Mouse (Mus musculus) hindbrain, embryonic 15.5 days (tissue): ENCODE data around the gene Evl. TPM values are rescaled to one million over a fixed set of nuclear protein-coding genes. Genes with fewer than 3 reads are reported as not detected.

ENCODE experiments used
- ATAC-seq: fragments of 200-750 bp; cut with Nextera tagmentation; 2 replicates; pipeline ENCODE4 v1.8.0; 2017; ENCODE audit warnings: low read depth, moderate number of reproducible peaks, moderate TSS enrichment; ENCODE audit not compliant: low FRiP score
- H3K27ac ChIP-seq: fragments of 300-500 bp; sonication (generic); replicated peaks from 2 replicates; pipeline ENCODE4 v1.5.1; 2015; ENCODE audit warnings: mild to moderate bottlenecking, inconsistent platforms
- H3K27me3 ChIP-seq: fragments of 300-500 bp; sonication (generic); 2 replicates; pipeline ENCODE4 v1.6.1; 2015; ENCODE audit warnings: control low read depth, inconsistent platforms
- H3K36me3 ChIP-seq: fragments of 300-500 bp; sonication (generic); 2 replicates; pipeline ENCODE4 v1.6.1; 2015; ENCODE audit warnings: control low read depth, inconsistent platforms
- H3K4me1 ChIP-seq: fragments of 300-500 bp; sonication (generic); replicated peaks from 2 replicates; pipeline ENCODE4 v1.6.1; 2015; ENCODE audit warnings: control low read depth, inconsistent platforms
- H3K4me2 ChIP-seq: fragments of 300-500 bp; sonication (generic); 2 replicates; pipeline ENCODE4 v1.6.1; 2015; ENCODE audit warnings: moderate library complexity, mild to moderate bottlenecking, inconsistent platforms
- H3K4me3 ChIP-seq: fragments of 300-500 bp; sonication (generic); 2 replicates; pipeline ENCODE4 v1.5.1; 2015; ENCODE audit warnings: mild to moderate bottlenecking, inconsistent platforms
- H3K9ac ChIP-seq: fragments of 300-500 bp; sonication (generic); 2 replicates; pipeline ENCODE4 v1.6.1; 2015; ENCODE audit warnings: inconsistent platforms
- H3K9me3 ChIP-seq: fragments of 300-500 bp; sonication (generic); 2 replicates; pipeline ENCODE4 v1.6.1; 2016; ENCODE audit warnings: control low read depth, inconsistent platforms
- WGBS: fragments of 180-500 bp; shearing (Covaris S2); methylation state at CpG from one replicate; pipeline ENCODE4 v1.1.7; 2015; 5-methylcytosine and 5-hydroxymethylcytosine counted together
- polyA plus RNA-seq: library from polyadenylated mRNA; unstranded; fragments of >200 nt; fragmentation: Nextera tagmentation; extraction: Ambion mirVana; gene quantifications from 2 replicates; pipeline ENCODE4 v1.2.1, GENCODE M21; 2015

The Evl gene
- polyA plus RNA-seq, 1 experiment from 2014 or later, result 250 TPM

DNA sequence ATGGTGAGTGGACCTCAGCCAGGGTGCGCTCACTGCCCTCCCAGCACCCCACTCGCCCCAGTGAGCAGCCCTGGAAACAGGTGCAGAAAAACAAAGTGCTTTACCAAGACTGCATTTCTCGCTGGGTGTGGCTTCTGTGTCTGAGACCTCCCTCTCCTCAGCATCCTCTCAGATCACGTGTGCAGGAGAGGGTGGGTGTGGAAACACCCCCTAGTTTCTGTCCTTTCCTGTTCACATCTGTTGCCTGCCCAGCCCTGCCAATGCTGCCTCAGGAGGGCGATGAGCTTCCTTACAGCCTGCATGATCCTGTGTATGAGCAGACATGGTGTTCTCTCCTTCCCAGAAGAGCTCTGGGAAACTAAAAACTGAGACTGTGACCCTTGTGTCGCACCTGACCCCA, 131.9 kb downstream of the Evl start:
- Histone ChIP-seq H3K4me1 (no peaks in the 10 kb centered on the region), H3K9me3 (no peaks in the 10 kb centered on the region), H3K27ac (no peak overlapping the region), H3K27me3 (no peaks in the 10 kb centered on the region), H3K4me2 (no peak overlapping the region), H3K9ac (no peak overlapping the region), H3K4me3 (no peak overlapping the region), H3K36me3 (peaks cover 33% of the 10 kb centered on the region)
- no peak for ATAC-seq
- 78% methylated on average over 6 of the region's 6 CpGs for WGBS

DNA sequence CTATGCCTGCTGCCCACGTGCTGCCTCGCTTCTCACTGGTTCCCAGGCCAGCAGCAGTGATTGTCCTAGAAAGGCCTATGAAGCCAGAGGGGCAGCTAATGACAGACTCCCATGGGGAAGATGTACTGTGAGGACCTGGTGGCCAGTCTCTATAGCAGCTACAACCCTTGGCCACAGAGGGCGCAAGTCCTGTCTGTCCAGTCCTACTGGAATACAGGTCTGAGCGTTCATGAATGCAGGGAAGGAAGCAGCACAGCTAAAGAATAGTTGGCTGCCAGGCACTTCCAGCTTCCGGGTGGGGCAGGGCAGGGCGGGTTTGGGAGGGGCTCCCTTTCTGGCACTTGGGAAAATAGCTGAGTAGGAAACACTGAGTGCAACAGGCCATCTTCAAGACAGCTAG, 132.4 kb downstream of the Evl start:
- H3K4me2 ChIP-seq, result no peak overlapping the region
- H3K27ac ChIP-seq, result no peak overlapping the region
- H3K9me3 ChIP-seq, result no peaks in the 10 kb centered on the region
- WGBS, result 68% methylated on average over 6 of the region's 6 CpGs
- no peaks in the 10 kb centered on the region for H3K27me3 ChIP-seq
- H3K9ac ChIP-seq, result no peak overlapping the region
- H3K4me1 ChIP-seq, result no peaks in the 10 kb centered on the region
- H3K36me3 ChIP-seq, result peaks cover 31% of the 10 kb centered on the region
- H3K4me3 ChIP-seq, result no peak overlapping the region
- ATAC-seq, result no peak

DNA sequence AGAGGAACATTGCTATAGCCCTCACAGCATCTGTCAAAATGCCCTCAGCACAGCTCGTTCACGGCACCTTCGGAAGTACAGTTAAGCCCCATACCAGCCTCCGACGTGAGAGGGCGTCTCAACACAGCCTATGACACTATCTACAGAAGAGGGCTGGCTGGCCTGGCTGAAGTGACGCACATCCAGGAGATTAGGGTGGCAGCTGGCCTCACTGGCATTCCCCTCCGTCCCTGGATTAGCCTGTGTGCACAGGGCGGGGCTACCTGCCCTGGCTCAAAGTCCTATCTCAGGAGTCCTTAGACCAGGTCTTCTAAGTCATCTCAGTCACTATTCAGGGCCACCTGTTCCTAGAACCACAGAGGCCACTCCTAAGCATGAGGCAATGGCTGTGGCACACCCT, 134.6 kb downstream of the Evl start:
- Histone ChIP-seq H3K36me3 (peaks cover 16% of the 10 kb centered on the region), H3K4me2 (no peak overlapping the region), H3K9ac (no peak overlapping the region), H3K9me3 (no peaks in the 10 kb centered on the region), H3K4me1 (no peaks in the 10 kb centered on the region), H3K4me3 (no peak overlapping the region), H3K27ac (no peak overlapping the region), H3K27me3 (no peaks in the 10 kb centered on the region)
- WGBS, result 93% methylated on average over 9 of the region's 9 CpGs
- ATAC-seq, result no peak

DNA sequence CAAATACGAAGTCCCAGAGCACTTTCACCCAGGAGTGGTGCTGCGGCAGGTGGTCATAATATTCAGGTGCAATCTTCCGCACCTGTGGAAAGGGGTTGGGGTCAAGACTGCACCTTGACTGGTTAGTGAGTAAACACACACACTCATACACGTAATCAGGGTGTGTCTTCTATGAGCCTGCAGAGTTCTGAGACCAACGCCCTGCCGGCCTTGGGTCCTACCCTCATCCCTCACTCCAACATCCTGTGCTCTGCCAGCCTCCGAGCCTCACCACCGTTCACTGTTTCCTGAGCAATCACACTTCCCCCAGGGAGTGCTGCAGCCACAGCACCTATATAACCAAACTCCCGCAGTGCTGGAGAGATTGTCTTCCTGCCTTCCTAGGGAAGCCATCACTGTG, 136.0 kb downstream of the Evl start:
- no peaks in the 10 kb centered on the region for H3K9me3 ChIP-seq
- no peak for ATAC-seq
- no peak overlapping the region for H3K27ac ChIP-seq
- no peak overlapping the region for H3K4me3 ChIP-seq
- no peak overlapping the region for H3K9ac ChIP-seq
- H3K36me3 ChIP-seq, result peaks cover 13% of the 10 kb centered on the region
- H3K4me1 ChIP-seq, result no peaks in the 10 kb centered on the region
- no peaks in the 10 kb centered on the region for H3K27me3 ChIP-seq
- no peak overlapping the region for H3K4me2 ChIP-seq
- WGBS, result 81% methylated on average over 9 of the region's 9 CpGs

DNA sequence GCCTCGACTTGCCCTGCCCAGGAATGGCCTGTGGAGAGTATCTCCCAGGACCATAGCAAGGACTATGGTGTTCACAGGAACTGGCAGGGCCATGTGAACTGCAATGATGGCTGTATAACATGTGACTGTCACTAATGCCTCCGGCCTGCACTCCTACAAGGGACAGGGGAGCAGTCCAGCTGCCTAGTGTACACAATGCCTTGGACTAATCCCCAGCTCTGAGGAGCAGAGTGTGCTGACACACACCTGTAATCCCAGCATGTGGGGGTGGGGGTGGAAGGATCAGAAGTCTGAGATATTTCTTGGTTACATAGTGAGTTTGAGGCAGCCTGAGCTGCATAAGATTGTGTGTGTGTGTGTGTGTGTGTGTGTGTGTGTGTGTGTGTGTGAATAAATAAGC, 139.1 kb downstream of the Evl start:
- Histone ChIP-seq H3K4me2 (no peak overlapping the region), H3K27ac (no peak overlapping the region), H3K27me3 (no peaks in the 10 kb centered on the region), H3K9ac (no peak overlapping the region), H3K9me3 (no peaks in the 10 kb centered on the region), H3K4me3 (no peak overlapping the region), H3K4me1 (no peaks in the 10 kb centered on the region), H3K36me3 (no peaks in the 10 kb centered on the region)
- peak; percentile 15; the same call in 1 of the 2 replicates for ATAC-seq
- 78% methylated on average over 2 of the region's 2 CpGs for WGBS

DNA sequence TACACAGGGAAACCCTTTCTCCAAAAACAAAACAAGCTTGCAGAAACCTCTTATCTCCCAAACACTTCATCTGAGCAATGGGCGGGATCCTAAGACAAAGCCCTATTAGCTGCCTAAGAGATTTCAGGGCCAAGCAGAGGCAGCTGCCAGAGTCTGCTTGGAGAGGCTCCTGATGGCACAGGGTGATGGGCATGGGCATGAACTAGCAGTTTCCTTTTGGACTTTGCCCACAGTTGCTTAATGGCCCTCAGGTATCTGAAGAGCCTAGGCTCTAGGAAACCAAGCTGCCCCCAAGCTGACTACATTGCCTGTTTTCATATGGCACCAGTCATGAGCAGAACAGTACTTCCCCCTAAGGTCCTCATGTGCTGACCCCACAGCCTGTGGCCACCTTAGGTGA, 139.7 kb downstream of the Evl start:
- Histone ChIP-seq H3K4me1 (no peaks in the 10 kb centered on the region), H3K4me2 (no peak overlapping the region), H3K27me3 (no peaks in the 10 kb centered on the region), H3K9me3 (no peaks in the 10 kb centered on the region), H3K27ac (no peak overlapping the region), H3K36me3 (no peaks in the 10 kb centered on the region), H3K4me3 (no peak overlapping the region), H3K9ac (no peak overlapping the region)
- ATAC-seq, result no peak
- 93% methylated on average over 1 of the region's 1 CpGs for WGBS

DNA sequence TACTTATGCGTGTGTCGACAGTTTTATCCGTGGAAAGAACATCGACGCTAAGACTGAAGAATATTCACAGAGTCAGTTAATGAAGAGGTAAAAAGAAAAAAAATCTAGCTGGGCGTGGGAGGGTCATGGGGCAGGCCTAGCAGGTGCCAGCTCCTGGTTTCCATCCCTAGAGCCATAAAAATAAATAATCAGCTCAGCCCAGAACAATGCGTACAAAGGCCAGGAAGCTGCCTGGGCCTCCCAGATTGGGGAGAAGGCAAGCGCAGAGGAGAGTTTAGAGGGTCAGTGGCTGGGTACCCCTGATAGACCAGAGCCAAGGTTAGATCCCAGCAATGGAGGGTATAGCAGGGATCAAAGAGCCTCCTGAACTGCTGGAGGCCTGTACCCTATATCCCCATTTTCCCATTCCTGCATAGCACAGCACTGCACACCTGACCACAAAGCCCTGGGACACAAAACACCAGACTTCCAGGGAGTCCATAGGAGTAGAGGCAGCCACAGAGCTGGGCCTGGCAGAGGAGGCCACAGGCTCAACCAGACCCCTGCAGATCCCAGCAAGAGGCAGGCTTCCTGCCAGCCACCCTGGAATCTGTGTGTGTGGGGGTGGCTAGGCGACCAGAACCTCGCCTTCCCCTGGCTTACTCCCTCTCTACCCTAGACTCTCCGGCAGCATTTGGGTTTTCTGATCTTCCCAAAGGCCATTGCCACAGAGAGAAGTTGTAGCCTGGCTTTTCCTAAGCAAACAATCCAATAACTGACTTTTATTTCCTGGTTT, 144.4 kb downstream of the Evl start:
- peaks cover 29% of the 10 kb centered on the region for H3K27me3 ChIP-seq
- WGBS, result 82% methylated on average over 11 of the region's 11 CpGs
- no peak overlapping the region for H3K4me2 ChIP-seq
- peaks cover 10% of the 10 kb centered on the region for H3K4me1 ChIP-seq
- H3K9me3 ChIP-seq, result no peaks in the 10 kb centered on the region
- H3K36me3 ChIP-seq, result no peaks in the 10 kb centered on the region
- no peak overlapping the region for H3K4me3 ChIP-seq
- H3K9ac ChIP-seq, result no peak overlapping the region
- ATAC-seq, result no peak
- H3K27ac ChIP-seq, result no peak overlapping the region

DNA sequence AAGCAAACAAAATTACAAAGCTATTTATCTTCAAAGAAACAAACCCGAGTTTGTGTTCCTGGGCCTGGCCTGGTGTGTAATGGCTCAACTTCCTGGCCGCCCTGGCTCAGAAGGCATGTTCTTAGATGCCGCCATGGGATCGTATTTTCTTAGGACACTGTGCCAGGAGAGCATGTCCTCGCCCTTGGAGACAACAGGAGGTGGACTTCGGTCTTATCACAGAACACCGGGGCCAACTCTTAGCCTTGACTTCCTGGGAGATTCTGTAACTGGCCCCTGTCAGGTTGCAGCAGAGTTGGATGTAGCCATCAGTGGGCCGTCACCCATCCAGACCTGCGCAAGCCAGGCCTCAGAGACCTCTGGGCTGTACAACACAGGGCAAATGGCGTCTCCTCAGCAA, 145.1 kb downstream of the Evl start:
- Histone ChIP-seq H3K9me3 (no peaks in the 10 kb centered on the region), H3K4me3 (no peak overlapping the region), H3K27ac (no peak overlapping the region), H3K27me3 (peaks cover 31% of the 10 kb centered on the region), H3K9ac (no peak overlapping the region), H3K36me3 (no peaks in the 10 kb centered on the region), H3K4me1 (peaks cover 10% of the 10 kb centered on the region), H3K4me2 (no peak overlapping the region)
- ATAC-seq, result no peak
- WGBS, result 85% methylated on average over 10 of the region's 10 CpGs

DNA sequence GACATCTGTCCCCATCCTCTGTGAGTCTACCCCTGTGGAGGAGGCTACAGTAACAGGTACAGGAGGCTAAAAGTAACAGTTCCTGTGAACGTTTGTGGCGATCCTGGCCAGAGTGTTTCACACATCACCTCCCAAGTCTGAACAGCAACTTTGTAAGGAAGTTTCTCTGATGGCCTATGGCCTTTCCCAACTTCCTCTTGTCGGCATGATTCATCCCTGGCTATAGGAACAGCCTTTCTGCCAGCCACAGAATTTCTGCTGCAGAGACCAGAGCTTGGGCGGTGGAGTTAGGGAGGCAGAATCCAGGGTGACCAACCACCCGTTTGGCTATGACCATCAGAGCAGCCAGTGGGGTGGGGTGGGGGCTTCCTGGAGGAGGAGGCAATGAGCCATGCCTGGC, 145.5 kb downstream of the Evl start:
- Histone ChIP-seq H3K4me3 (no peak overlapping the region), H3K36me3 (no peaks in the 10 kb centered on the region), H3K9ac (no peak overlapping the region), H3K4me2 (no peak overlapping the region), H3K4me1 (peaks cover 10% of the 10 kb centered on the region), H3K9me3 (no peaks in the 10 kb centered on the region), H3K27ac (no peak overlapping the region), H3K27me3 (peaks cover 31% of the 10 kb centered on the region)
- WGBS, result 79% methylated on average over 5 of the region's 5 CpGs
- no peak for ATAC-seq

DNA sequence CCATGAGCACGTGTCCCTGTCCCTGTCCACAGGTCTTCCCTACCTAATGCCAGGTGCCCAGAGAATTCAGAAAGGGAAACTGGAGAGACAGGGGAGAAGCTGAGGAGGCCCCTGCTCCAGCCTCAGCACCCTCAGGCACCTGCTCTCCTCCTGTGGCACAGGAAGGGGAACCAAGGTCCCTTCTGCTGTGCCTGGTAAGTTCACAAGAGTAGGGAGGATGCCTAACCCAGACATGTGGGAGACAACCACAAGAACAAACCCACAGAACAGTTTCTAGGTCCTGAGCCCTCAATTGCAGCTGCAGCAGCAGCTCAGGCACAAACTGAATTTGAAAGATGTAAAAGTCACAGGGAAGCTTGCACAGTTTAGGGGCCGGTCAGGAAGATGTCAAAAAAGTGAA, 146.7 kb downstream of the Evl start:
- Histone ChIP-seq H3K4me2 (no peak overlapping the region), H3K36me3 (no peaks in the 10 kb centered on the region), H3K9ac (no peak overlapping the region), H3K27me3 (peaks cover 33% of the 10 kb centered on the region), H3K9me3 (no peaks in the 10 kb centered on the region), H3K4me1 (peaks cover 10% of the 10 kb centered on the region), H3K27ac (no peak overlapping the region), H3K4me3 (no peak overlapping the region)
- no peak for ATAC-seq
- WGBS, result 69% methylated on average over 2 of the region's 2 CpGs

DNA sequence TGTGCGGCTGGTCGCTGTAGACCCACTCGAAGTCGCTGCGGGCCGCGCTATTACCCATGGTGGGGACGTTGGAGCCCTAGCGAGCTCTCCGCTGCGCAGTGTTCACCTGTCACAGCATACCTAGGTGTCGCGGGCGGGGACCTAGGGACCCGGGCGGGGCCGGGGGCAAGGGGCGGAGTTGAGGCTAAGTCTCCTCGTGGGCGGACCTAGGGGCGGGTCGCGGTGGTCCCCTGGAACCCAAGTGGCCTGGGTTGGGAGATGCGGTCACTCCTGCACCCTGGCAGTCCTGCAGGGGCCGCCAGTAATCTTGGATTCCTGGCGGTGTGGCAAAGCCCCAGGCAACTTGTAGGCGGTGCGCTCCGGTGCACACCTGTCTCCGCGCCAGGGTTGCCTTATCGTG, 147.7 kb downstream of the Evl start, which contains the start of gene Degs2:
Degs2 (minus strand) TSS at position 131 of the 400 bp plus-strand sequence.
- peak; percentile 55; the same call in 1 of the 2 replicates for ATAC-seq
- Histone ChIP-seq H3K27ac (no peak within 1 kb of the TSS), H3K27me3 (peaks cover 33% of the 10 kb centered on the region), H3K4me3 (peak within 1 kb of the TSS; percentile 33), H3K9ac (peak within 1 kb of the TSS; percentile 25; the same call in 1 of the 2 replicates), H3K9me3 (no peaks in the 10 kb centered on the region), H3K4me2 (peak within 1 kb of the TSS; percentile 68), H3K36me3 (no peaks in the 10 kb centered on the region), H3K4me1 (peaks cover 10% of the 10 kb centered on the region)
- under 1% methylated on average over 32 of the region's 32 CpGs for WGBS

DNA sequence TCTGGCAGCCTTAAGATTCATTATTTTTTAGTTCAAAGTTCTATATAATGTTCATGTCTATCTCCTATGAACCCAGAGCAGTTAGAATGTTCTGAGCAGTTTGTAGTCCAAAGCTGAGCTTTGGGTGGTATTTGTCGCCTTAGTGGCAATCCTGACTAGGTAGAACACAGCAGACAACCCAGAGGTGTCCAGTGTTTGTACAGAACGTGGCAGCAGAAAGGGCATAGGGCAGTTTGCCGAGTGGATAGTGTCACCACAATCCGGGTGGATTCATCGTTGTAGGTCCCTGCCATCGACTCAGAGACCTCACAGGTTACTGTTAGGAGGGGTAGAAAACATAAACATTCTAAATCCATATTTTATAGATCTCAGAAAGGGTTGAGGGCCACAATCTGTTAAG, 151.0 kb downstream of the Evl start:
- no peaks in the 10 kb centered on the region for H3K9me3 ChIP-seq

DNA sequence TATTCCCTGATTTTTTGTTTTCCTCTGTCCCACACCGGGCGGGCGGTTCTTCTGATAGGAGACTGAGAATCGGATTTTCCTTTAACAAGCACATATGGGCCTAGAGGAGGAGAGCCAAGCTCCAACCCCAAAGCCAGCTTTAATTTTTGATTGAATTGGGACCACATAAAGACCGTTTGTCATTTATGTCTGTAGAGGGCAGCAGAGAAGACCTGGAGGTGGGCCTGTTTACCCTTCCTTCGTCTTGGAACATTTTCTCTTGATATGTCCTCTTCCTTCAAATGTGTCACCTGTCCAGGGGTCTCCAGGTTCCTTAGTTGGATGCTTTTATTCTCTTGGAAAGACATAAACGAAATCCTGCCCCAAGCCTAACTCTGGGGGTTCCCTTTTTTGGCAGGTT, 151.6 kb downstream of the Evl start:
- Histone ChIP-seq H3K27ac (no peak overlapping the region), H3K36me3 (no peaks in the 10 kb centered on the region), H3K9ac (no peak overlapping the region), H3K27me3 (peaks cover 27% of the 10 kb centered on the region), H3K4me1 (peaks cover 10% of the 10 kb centered on the region), H3K9me3 (no peaks in the 10 kb centered on the region), H3K4me2 (no peak overlapping the region), H3K4me3 (no peak overlapping the region)
- no peak for ATAC-seq
- WGBS, result 47% methylated on average over 7 of the region's 7 CpGs

More for the DNA sequence above, 151.0 kb downstream of the Evl start:
- peaks cover 32% of the 10 kb centered on the region for H3K27me3 ChIP-seq
- no peak for ATAC-seq
- H3K36me3 ChIP-seq, result no peaks in the 10 kb centered on the region
- 89% methylated on average over 6 of the region's 6 CpGs for WGBS
- H3K4me3 ChIP-seq, result no peak overlapping the region
- peaks cover 10% of the 10 kb centered on the region for H3K4me1 ChIP-seq
- no peak overlapping the region for H3K4me2 ChIP-seq
- H3K9ac ChIP-seq, result no peak overlapping the region
- H3K27ac ChIP-seq, result no peak overlapping the region
